Mouse (Mus musculus): ENCODE measurements at regions not wholly inside any gene's neighbourhood (a gene's known extent, or its start where the extent isn't known, plus 50 kb on each side); places are given as distances from the start of the nearest gene placed in this dataset.

DNA sequence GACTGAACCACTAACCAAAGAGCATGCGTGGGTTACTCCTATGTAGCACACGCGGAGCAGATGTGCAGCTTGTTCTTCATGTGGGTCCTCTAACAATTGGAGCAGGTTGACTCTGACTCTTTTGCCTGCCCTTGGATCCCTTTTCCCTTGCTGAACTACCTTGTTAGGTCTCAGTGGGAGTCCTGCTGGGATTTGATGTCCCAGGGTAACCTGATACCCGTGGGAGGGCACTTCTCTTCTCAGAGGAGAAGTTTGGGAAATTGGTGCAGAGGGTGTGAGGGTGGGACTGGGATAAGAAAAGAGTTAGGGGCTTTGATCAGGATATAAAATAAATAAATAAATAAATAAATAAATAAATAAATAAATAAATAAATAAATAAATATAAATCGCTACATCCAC lies 179.7 kb upstream of the Tas2r134 start:
- TF ChIP-seq CTCF (IDR thresholded peaks at IDR 0.05; ENCODE audit: low read depth, low read length) (no peak), POLR2A (IDR thresholded peaks at IDR 0.05; ENCODE audit: extremely low read depth, insufficient read depth, low read length) (no peak)
- Histone ChIP-seq H3K4me1 (ENCODE audit: control insufficient read depth, insufficient read depth, low read length) (no peaks in the 10 kb centered on the region), H3K27ac (replicated peaks; ENCODE audit: insufficient read depth, low read depth, low read length) (no peak overlapping the region), H3K36me3 (ENCODE audit: control insufficient read depth, insufficient read depth, low read length) (no peaks in the 10 kb centered on the region), H3K27me3 (ENCODE audit: control insufficient read depth, insufficient read depth, low read length) (no peaks in the 10 kb centered on the region), H3K9ac (ENCODE audit: low read depth, low read length) (no peak overlapping the region), H3K4me3 (ENCODE audit: insufficient read depth, low read depth, low read length) (no peak overlapping the region), H3K79me2 (ENCODE audit: control insufficient read depth, insufficient read depth, low read length) (no peaks in the 10 kb centered on the region)
- WGBS, result 96% methylated on average over 5 of the region's 5 CpGs
- DNase-seq (ENCODE audit: extremely low read depth, low read depth, low spot score), result no peak

DNA sequence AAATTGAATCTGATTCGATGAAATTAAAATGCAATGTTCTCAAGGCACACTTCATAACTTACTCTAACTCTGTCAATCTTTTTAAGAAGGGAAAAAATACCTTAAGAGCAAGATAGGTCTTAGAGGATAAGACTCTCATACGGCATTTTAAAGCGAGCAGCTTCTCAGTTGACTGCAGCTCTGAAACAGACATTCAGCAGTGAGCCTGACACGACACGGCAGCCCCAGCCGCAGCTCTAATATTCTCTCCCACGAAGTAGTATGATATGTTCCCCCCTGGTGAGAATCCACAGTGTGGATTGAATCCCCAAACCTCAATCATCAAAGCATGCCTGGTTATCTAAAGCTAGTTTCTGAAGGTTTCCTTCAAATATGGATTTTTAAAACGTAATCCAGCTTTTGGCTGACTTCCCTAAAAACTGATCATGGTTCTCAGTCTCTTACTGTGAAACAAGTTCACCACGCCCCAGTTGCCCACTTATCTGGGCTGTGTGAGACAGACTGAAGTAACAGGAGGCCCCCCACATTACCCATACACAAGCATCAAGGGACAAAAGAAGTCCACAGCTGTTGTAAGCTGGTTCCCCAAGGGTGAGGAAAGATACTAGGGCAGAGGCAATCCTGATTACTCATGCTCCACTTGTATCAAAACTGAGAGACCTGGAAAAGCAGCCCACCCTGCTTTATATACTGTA lies 182.8 kb upstream of the Tas2r134 start:
- H3K27me3 ChIP-seq (ENCODE audit: control insufficient read depth, insufficient read depth, low read length), result no peaks in the 10 kb centered on the region
- H3K79me2 ChIP-seq (ENCODE audit: control insufficient read depth, insufficient read depth, low read length), result no peaks in the 10 kb centered on the region

DNA sequence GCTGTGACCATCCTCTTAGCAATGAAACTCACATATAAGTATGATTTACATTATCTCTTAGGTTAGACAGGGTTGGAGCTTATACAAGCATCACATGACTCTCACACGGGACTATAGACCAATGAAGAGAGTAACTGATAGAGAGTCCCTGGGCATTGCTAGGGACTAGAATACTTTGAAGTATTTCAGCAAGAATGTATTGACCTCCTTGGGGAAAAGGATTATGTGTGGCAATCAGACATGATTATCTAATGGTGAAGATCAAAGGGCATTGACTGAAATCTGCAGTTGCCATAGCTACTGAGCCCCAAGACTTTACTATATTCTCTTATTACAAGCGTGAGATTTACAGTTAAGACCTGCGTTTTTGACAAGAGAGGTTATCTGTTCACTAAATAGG lies 183.4 kb upstream of the Tas2r134 start:
- Histone ChIP-seq H3K36me3 (ENCODE audit: control insufficient read depth, insufficient read depth, low read length) (no peaks in the 10 kb centered on the region), H3K4me3 (ENCODE audit: insufficient read depth, low read depth, low read length) (no peak overlapping the region), H3K4me1 (ENCODE audit: control insufficient read depth, insufficient read depth, low read length) (no peaks in the 10 kb centered on the region), H3K27ac (replicated peaks; ENCODE audit: insufficient read depth, low read depth, low read length) (no peak overlapping the region), H3K79me2 (ENCODE audit: control insufficient read depth, insufficient read depth, low read length) (no peaks in the 10 kb centered on the region), H3K9ac (ENCODE audit: low read depth, low read length) (no peak overlapping the region), H3K27me3 (ENCODE audit: control insufficient read depth, insufficient read depth, low read length) (no peaks in the 10 kb centered on the region)
- DNase-seq (ENCODE audit: extremely low read depth, low read depth, low spot score), result peak; percentile 33
- 46% methylated on average over 3 of the region's 3 CpGs for WGBS
- TF ChIP-seq CTCF (IDR thresholded peaks at IDR 0.05; ENCODE audit: low read depth, low read length) (no peak), POLR2A (IDR thresholded peaks at IDR 0.05; ENCODE audit: extremely low read depth, insufficient read depth, low read length) (no peak)

More for the DNA sequence above, 182.8 kb upstream of the Tas2r134 start:
- Histone ChIP-seq H3K4me3 (ENCODE audit: insufficient read depth, low read depth, low read length) (no peak overlapping the region), H3K27ac (replicated peaks; ENCODE audit: insufficient read depth, low read depth, low read length) (no peak overlapping the region), H3K9ac (ENCODE audit: low read depth, low read length) (no peak overlapping the region), H3K36me3 (ENCODE audit: control insufficient read depth, insufficient read depth, low read length) (no peaks in the 10 kb centered on the region), H3K4me1 (ENCODE audit: control insufficient read depth, insufficient read depth, low read length) (no peaks in the 10 kb centered on the region)
- TF ChIP-seq POLR2A (IDR thresholded peaks at IDR 0.05; ENCODE audit: extremely low read depth, insufficient read depth, low read length) (no peak), CTCF (IDR thresholded peaks at IDR 0.05; ENCODE audit: low read depth, low read length) (no peak)
- DNase-seq (ENCODE audit: extremely low read depth, low read depth, low spot score), result no peak
- WGBS, result 82% methylated on average over 9 of the region's 9 CpGs

DNA sequence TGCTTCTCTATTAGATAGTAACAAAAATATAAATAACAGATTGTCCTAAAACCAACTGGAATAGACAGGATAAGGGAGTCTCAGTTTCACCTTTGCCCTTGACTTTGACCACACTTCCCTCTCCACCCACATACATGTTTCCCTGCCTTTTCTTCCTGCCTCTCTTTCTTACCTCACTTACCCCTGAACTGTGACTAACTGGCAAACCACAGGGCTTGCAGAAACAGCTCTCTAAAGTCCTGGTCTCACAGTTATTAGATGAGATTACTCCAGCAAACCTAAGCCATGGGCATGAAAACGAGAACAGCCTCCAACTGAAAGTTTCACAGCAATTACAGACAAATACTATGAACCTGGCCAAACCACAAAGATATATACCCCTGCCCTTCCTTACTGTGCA lies 188.3 kb upstream of the Tas2r134 start:
- Histone ChIP-seq H3K27me3 (ENCODE audit: control insufficient read depth, insufficient read depth, low read length) (no peaks in the 10 kb centered on the region), H3K27ac (replicated peaks; ENCODE audit: insufficient read depth, low read depth, low read length) (no peak overlapping the region), H3K36me3 (ENCODE audit: control insufficient read depth, insufficient read depth, low read length) (no peaks in the 10 kb centered on the region), H3K4me3 (ENCODE audit: insufficient read depth, low read depth, low read length) (no peak overlapping the region), H3K79me2 (ENCODE audit: control insufficient read depth, insufficient read depth, low read length) (no peaks in the 10 kb centered on the region), H3K4me1 (ENCODE audit: control insufficient read depth, insufficient read depth, low read length) (no peaks in the 10 kb centered on the region), H3K9ac (ENCODE audit: low read depth, low read length) (no peak overlapping the region)
- TF ChIP-seq POLR2A (IDR thresholded peaks at IDR 0.05; ENCODE audit: extremely low read depth, insufficient read depth, low read length) (no peak), CTCF (IDR thresholded peaks at IDR 0.05; ENCODE audit: low read depth, low read length) (no peak)
- WGBS, result 60% methylated on average over 1 of the region's 1 CpGs
- DNase-seq (ENCODE audit: extremely low read depth, low read depth, low spot score), result no peak

DNA sequence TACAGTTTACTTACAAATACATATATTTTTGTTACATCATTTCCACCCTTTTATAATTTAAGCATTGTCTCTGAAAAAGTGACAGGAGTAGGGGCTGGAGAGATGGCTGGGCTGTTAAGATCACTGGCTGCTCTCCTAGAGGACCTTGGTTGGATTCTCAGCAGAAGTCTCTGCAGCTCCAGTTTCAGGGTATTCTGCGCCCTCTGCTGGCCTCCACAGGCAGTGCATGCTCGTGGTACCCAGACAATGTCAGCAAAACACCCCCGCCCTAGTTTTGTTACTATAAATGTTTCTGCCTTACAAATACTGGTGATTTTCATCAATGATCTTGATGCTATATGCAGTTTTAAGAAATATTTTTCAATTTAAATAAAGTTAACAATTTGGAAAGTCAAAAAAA lies 190.7 kb upstream of the Tas2r134 start:
- Histone ChIP-seq H3K27ac (replicated peaks; ENCODE audit: insufficient read depth, low read depth, low read length) (no peak overlapping the region), H3K4me3 (ENCODE audit: insufficient read depth, low read depth, low read length) (no peak overlapping the region), H3K79me2 (ENCODE audit: control insufficient read depth, insufficient read depth, low read length) (no peaks in the 10 kb centered on the region), H3K36me3 (ENCODE audit: control insufficient read depth, insufficient read depth, low read length) (no peaks in the 10 kb centered on the region), H3K9ac (ENCODE audit: low read depth, low read length) (no peak overlapping the region), H3K4me1 (ENCODE audit: control insufficient read depth, insufficient read depth, low read length) (no peaks in the 10 kb centered on the region), H3K27me3 (ENCODE audit: control insufficient read depth, insufficient read depth, low read length) (no peaks in the 10 kb centered on the region)
- no peak for DNase-seq (ENCODE audit: extremely low read depth, low read depth, low spot score)
- WGBS, result 73% methylated on average over 3 of the region's 3 CpGs
- TF ChIP-seq CTCF (IDR thresholded peaks at IDR 0.05; ENCODE audit: low read depth, low read length) (peak; percentile 77), POLR2A (IDR thresholded peaks at IDR 0.05; ENCODE audit: extremely low read depth, insufficient read depth, low read length) (no peak)

DNA sequence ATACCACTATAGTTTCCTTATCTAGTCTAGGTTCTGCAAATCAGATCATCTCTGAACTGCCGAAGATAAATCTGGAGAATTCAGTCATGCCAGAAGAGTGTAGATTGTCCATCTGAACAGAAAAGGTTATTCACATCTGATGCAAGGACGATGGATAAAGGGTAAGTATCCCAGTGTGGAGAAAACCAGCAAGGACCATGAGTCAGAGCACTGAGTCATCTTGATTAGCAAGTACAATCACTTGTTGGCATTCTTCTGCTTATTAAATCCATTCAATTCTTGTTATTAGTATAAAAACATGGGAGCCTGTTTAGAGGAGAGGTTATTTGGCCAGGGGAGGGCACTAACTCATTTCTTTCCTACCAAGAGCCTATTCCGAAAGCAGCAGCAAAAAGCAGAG lies 195.7 kb upstream of the Tas2r134 start:
- H3K9ac ChIP-seq (ENCODE audit: low read depth, low read length), result no peak overlapping the region
- no peaks in the 10 kb centered on the region for H3K36me3 ChIP-seq (ENCODE audit: control insufficient read depth, insufficient read depth, low read length)
- no peak for TF ChIP-seq POLR2A (IDR thresholded peaks at IDR 0.05; ENCODE audit: extremely low read depth, insufficient read depth, low read length)
- no peak for TF ChIP-seq CTCF (IDR thresholded peaks at IDR 0.05; ENCODE audit: low read depth, low read length)
- H3K4me3 ChIP-seq (ENCODE audit: insufficient read depth, low read depth, low read length), result no peak overlapping the region
- H3K27ac ChIP-seq (replicated peaks; ENCODE audit: insufficient read depth, low read depth, low read length), result no peak overlapping the region
- 84% methylated on average over 3 of the region's 3 CpGs for WGBS
- no peaks in the 10 kb centered on the region for H3K79me2 ChIP-seq (ENCODE audit: control insufficient read depth, insufficient read depth, low read length)
- H3K27me3 ChIP-seq (ENCODE audit: control insufficient read depth, insufficient read depth, low read length), result no peaks in the 10 kb centered on the region
- no peak for DNase-seq (ENCODE audit: extremely low read depth, low read depth, low spot score)
- no peaks in the 10 kb centered on the region for H3K4me1 ChIP-seq (ENCODE audit: control insufficient read depth, insufficient read depth, low read length)

Measured in liver, adult 2 months (tissue).